Mouse (Mus musculus) brown adipose tissue, adult 24 weeks (tissue): Measurements from ENCODE around the gene E2f1. TPM values are rescaled to one million over a fixed set of nuclear protein-coding genes. Genes with fewer than 3 reads are reported as not detected.

Experiments used
- H3K27ac ChIP-seq: fragments of 200-500 bp; replicated peaks from 2 replicates; pipeline ENCODE4 v1.5.1; 2012; ENCODE audit warnings: low read depth, mild to moderate bottlenecking, low read length
- H3K4me1 ChIP-seq: fragments of 200-500 bp; 2 replicates; pipeline ENCODE4 v1.6.1; 2012; ENCODE audit warnings: low read length, mixed read lengths; ENCODE audit not compliant: control insufficient read depth, insufficient read depth, insufficient read length
- H3K4me3 ChIP-seq: fragments of 200-500 bp; 2 replicates; pipeline ENCODE4 v1.5.1; 2012; ENCODE audit warnings: low read depth, mild to moderate bottlenecking, low read length, moderate library complexity; ENCODE audit not compliant: insufficient read depth
- polyA plus RNA-seq: library from polyadenylated mRNA; stranded (reverse); fragments of >200 nt; gene quantifications from 2 replicates; pipeline ENCODE4 v1.2.4, GENCODE M21; 2012; ENCODE audit not compliant: missing spikeins, insufficient read depth, insufficient read length

The E2f1 gene
- polyA plus RNA-seq, 1 experiment: 0.63 TPM

GRCm38 (mm10) chr2:154593025-154593424 lies 23.3 kb upstream of the E2f1 start:
- no peak overlapping the region for H3K4me3 ChIP-seq
- no peak overlapping the region for H3K27ac ChIP-seq
- peaks cover 3% of the 10 kb centered on the region for H3K4me1 ChIP-seq

- Histone ChIP-seq H3K4me3 (no peak overlapping the region), H3K27ac (no peak overlapping the region), H3K4me1 (peaks cover 3% of the 10 kb centered on the region; the same call in 1 of the 2 replicates)
Observed at GRCm38 (mm10) chr2:154591239-154591638, 21.5 kb upstream of the E2f1 start.

- Histone ChIP-seq H3K4me1 (no peaks in the 10 kb centered on the region), H3K27ac (no peak overlapping the region), H3K4me3 (no peak overlapping the region)
Observed at GRCm38 (mm10) chr2:154589051-154589450, 19.4 kb upstream of the E2f1 start.

DNA sequence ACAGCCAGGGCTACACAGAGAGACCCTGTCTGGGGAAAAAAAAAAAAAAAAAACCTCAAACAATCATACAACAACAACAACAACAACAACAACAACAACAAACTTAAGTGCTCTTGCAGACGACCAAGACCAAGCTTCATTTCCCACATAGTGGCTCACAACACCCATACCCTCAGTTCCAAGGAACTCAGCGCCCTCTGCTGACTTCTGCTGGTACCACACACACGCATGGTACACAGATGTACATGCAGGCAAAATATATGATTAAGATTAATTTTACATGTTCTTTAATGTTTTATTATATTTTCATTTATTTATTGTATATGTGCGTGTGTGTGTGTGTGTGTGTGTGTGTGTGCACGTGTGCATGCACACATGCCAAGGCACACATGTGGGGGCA lies 16.7 kb upstream of the E2f1 start:
- H3K4me1 ChIP-seq: no peaks in the 10 kb centered on the region
- H3K27ac ChIP-seq: no peak overlapping the region
- no peak overlapping the region for H3K4me3 ChIP-seq

GRCm38 (mm10) chr2:154584931-154585601 lies 15.4 kb upstream of the E2f1 start:
- Histone ChIP-seq H3K27ac (no peak overlapping the region), H3K4me3 (no peak overlapping the region), H3K4me1 (0 out of 2 replicates have a peak, but pooled peaks cover 2% of the 10 kb centered on the region)

DNA sequence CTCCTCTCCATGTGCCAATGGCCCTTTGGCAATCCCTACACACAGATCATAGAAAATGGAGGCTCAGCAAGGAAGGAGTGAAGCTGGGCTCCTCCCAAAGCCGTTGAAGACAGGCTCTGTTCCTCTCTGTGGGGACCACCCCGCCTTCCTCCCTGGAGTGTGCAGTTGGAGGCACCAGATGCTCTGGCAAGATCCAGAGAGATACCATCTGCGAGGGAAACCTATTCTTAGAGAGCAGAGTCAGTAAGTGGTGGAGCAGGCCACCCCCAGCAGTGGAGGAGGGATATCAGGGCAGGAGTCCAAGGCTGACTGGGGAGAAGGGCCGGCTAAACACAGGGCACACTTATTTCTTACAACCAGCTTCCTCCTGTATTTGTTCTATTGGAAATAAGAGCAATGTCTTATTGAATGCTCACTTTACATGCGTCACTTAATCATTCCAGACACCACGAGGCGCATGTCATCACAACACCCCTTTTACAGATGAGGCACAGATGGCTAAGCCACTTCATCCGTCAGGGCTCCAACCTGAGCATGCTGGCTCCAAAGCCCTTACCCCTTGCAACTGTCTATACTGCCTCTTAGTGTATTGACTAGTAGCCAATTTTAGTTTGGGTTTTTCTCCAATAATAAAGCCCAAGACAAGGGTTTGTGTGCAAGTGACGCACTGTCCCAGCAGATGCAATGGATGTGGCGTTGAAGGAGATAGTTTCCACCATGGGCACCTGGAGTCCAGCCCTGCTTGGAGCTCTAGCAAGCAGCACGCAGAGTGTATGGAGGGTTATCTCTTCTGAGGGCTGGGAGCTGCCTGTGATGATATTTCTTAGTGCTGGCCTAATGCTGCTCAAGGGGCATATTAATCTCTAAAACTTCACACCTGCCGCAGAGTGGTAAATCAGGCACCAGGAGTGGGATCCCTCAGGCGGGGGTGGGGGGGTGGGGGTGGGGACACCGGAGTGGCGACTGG lies 14.5 kb upstream of the E2f1 start:
- H3K27ac ChIP-seq: no peak overlapping the region
- 0 out of 2 replicates have a peak, but pooled peaks cover 3% of the 10 kb centered on the region for H3K4me1 ChIP-seq
- no peak overlapping the region for H3K4me3 ChIP-seq

- Histone ChIP-seq H3K4me1 (peaks cover 5% of the 10 kb centered on the region; the same call in 1 of the 2 replicates), H3K4me3 (no peak overlapping the region), H3K27ac (no peak overlapping the region)
Observed at GRCm38 (mm10) chr2:154581421-154581820, 11.7 kb upstream of the E2f1 start.

DNA sequence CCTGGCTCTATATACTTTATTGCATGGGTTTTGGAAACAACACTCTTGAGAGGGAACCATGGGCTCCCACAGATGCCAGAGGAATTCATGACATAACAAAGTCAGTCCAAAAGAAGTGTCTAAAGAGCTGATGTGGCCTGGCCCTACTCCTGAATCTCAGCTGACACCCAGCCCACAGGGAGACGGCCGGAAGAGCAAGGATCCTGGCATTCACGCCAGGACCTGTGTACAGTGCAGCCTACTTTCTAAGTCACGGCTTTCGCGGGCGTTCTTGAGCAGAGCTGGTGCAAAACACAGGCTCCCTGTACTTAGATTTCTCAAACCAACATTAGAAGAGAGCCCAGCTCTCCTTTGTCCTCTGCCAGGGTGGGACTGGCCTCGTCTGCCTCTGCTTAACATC lies 10.9 kb upstream of the E2f1 start:
- H3K27ac ChIP-seq: no peak overlapping the region
- no peak overlapping the region for H3K4me3 ChIP-seq
- H3K4me1 ChIP-seq: peaks cover 5% of the 10 kb centered on the region; the same call in 1 of the 2 replicates

GRCm38 (mm10) chr2:154577744-154578067 lies 8.0 kb upstream of the E2f1 start:
- Histone ChIP-seq H3K4me3 (no peak overlapping the region), H3K27ac (no peak overlapping the region), H3K4me1 (peaks cover 5% of the 10 kb centered on the region; the same call in 1 of the 2 replicates)

- Histone ChIP-seq H3K4me1 (peaks cover 5% of the 10 kb centered on the region; the same call in 1 of the 2 replicates), H3K4me3 (no peak overlapping the region), H3K27ac (no peak overlapping the region)
Observed at GRCm38 (mm10) chr2:154576876-154577743, 7.4 kb upstream of the E2f1 start.

DNA sequence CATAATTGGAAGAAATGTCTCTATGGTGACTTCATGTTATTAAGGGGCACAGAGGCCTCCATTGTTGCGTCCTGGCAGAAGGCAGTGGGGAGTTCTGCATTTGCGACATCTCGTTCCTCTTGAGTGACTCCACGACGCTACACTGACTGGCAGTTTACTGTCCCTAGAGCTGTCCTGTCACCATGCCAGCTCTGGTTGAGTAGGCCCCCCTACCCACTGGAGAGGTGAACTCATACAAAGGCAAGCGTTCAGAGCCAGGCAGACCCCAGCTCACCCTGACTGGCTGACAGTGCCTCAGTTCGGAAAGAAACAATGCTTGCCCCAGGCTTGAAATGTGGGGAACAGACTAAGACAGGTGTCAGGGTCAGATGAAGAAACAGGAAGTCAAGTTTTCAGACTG lies 4.6 kb upstream of the E2f1 start:
- Histone ChIP-seq H3K27ac (no peak overlapping the region), H3K4me3 (no peak overlapping the region), H3K4me1 (peaks cover 2% of the 10 kb centered on the region; the same call in 1 of the 2 replicates)

- peaks cover 9% of the 10 kb centered on the region; the same call in 1 of the 2 replicates for H3K4me1 ChIP-seq
Observed at GRCm38 (mm10) chr2:154572996-154573395, 3.3 kb upstream of the E2f1 start.

DNA sequence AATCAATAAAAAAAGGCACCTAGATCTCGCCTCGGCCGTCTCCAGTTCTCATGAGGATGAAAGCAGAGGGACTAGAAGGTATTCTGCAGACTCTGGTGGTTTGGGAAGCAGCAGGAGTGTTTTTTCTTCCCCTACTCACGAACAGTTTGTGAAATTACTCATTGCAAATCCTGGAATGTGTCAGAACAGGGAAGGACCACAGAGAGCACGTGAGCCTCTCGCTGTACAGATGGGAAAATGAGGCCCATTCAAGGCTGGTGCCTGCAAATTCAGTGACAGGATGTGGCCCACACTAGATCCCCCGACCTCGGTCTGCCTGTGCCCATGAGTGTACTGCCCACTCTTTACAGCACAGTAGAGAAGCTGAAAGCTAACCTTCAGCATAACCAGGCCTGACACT lies 2.3 kb upstream of the E2f1 start:
- Histone ChIP-seq H3K27ac (no peak overlapping the region), H3K4me3 (no peak overlapping the region), H3K4me1 (peaks cover 10% of the 10 kb centered on the region; the same call in 1 of the 2 replicates)

More at GRCm38 (mm10) chr2:154572996-154573395, 3.3 kb upstream of the E2f1 start:
- Histone ChIP-seq H3K27ac (no peak overlapping the region), H3K4me3 (no peak overlapping the region)

- Histone ChIP-seq H3K4me1 (peaks cover 10% of the 10 kb centered on the region; the same call in 1 of the 2 replicates), H3K27ac (no peak overlapping the region), H3K4me3 (no peak overlapping the region)
Observed at GRCm38 (mm10) chr2:154571266-154571665, 1.6 kb upstream of the E2f1 start.

DNA sequence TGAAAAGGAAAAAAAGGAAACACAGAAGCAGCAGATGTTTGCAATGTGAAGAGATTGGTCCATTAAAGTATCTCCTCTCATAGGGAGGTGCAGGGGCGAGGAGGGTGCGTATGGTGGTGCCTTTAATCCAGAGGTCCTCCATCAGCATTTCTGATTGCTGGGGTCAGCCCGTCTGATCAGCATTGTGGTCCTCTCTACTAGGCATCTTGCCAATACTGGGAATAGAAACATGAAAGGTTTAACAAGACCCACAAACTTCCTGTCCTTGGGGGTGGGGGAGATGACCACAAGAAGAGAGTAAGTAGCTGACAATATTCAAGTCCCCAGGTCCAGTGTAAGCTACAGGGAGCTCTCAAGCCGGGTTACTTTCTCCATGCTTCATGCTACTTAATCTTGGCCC lies 974 bp upstream of the E2f1 start:
- H3K27ac ChIP-seq: no peak overlapping the region
- peaks cover 10% of the 10 kb centered on the region; the same call in 1 of the 2 replicates for H3K4me1 ChIP-seq
- no peak overlapping the region for H3K4me3 ChIP-seq
